Mouse (Mus musculus): Measurements from ENCODE around the gene Evx2. TPM values are rescaled to one million over a fixed set of nuclear protein-coding genes. Genes with fewer than 3 reads are reported as not detected.

Gene Evx2
- polyA plus RNA-seq, 1 experiment: not detected

GRCm38 (mm10) chr2:74667191-74667841 lies 8.0 kb upstream of the Evx2 start:
- TF ChIP-seq GATA1 (IDR thresholded peaks at IDR 0.05; ENCODE audit: low read length): no peak

GRCm38 (mm10) chr2:74666411-74666810 lies 7.1 kb upstream of the Evx2 start:
- no peak for TF ChIP-seq GATA1 (IDR thresholded peaks at IDR 0.05; ENCODE audit: low read length)

- TF ChIP-seq GATA1 (IDR thresholded peaks at IDR 0.05; ENCODE audit: low read length): no peak
Measured at GRCm38 (mm10) chr2:74663291-74663925, 4.1 kb upstream of the Evx2 start.

GRCm38 (mm10) chr2:74661685-74662084 lies 2.3 kb upstream of the Evx2 start:
- TF ChIP-seq GATA1 (IDR thresholded peaks at IDR 0.05; ENCODE audit: low read length): no peak

GRCm38 (mm10) chr2:74660421-74661375 lies 1.3 kb upstream of the Evx2 start:
- no peak for TF ChIP-seq GATA1 (IDR thresholded peaks at IDR 0.05; ENCODE audit: low read length)

GRCm38 (mm10) chr2:74658667-74659371 lies 538 bp downstream of the Evx2 start:
- TF ChIP-seq GATA1 (IDR thresholded peaks at IDR 0.05; ENCODE audit: low read length): no peak

- no peak for TF ChIP-seq GATA1 (IDR thresholded peaks at IDR 0.05; ENCODE audit: low read length)
Measured at GRCm38 (mm10) chr2:74658024-74658666, 1.2 kb downstream of the Evx2 start.

- TF ChIP-seq GATA1 (IDR thresholded peaks at IDR 0.05; ENCODE audit: low read length): no peak
Measured at GRCm38 (mm10) chr2:74657251-74658023, 1.9 kb downstream of the Evx2 start.

- no peak for TF ChIP-seq GATA1 (IDR thresholded peaks at IDR 0.05; ENCODE audit: low read length)
Measured at GRCm38 (mm10) chr2:74656632-74657021, 2.7 kb downstream of the Evx2 start.

- TF ChIP-seq GATA1 (IDR thresholded peaks at IDR 0.05; ENCODE audit: low read length): no peak
Measured at GRCm38 (mm10) chr2:74655821-74656631, 3.3 kb downstream of the Evx2 start.

- TF ChIP-seq GATA1 (IDR thresholded peaks at IDR 0.05; ENCODE audit: low read length): no peak
Measured at GRCm38 (mm10) chr2:74655420-74655781, 4.0 kb downstream of the Evx2 start.

- TF ChIP-seq GATA1 (IDR thresholded peaks at IDR 0.05; ENCODE audit: low read length): no peak
Measured at GRCm38 (mm10) chr2:74654743-74655419, 4.5 kb downstream of the Evx2 start.
